Mouse (Mus musculus): ENCODE results near the gene Armc9. TPM values are rescaled to one million over a fixed set of nuclear protein-coding genes. Genes with fewer than 3 reads are reported as not detected.

Armc9 gene
- polyA plus RNA-seq, 1 experiment from 2014 or later: 13.7 TPM

GRCm38 (mm10) chr1:86253410-86253809, 98.8 kb downstream of the Armc9 start:
- H3K4me3 ChIP-seq: no peak overlapping the region

GRCm38 (mm10) chr1:86256311-86256710, 101.7 kb downstream of the Armc9 start:
- Histone ChIP-seq H3K9ac (no peak overlapping the region), H3K4me3 (no peak overlapping the region), H3K4me1 (peaks cover 15% of the 10 kb centered on the region), H3K9me3 (no peaks in the 10 kb centered on the region), H3K27ac (replicated peaks) (no peak overlapping the region), H3K27me3 (replicated peaks) (no peaks in the 10 kb centered on the region), H3K4me2 (no peak overlapping the region), H3K36me3 (0 out of 2 replicates have a peak, but pooled peaks cover 3% of the 10 kb centered on the region)
- 61% methylated on average over 4 of the region's 4 CpGs for WGBS
- ATAC-seq (ENCODE audit: extremely low read depth, insufficient number of reproducible peaks, low FRiP score, low TSS enrichment): no peak

More at GRCm38 (mm10) chr1:86253410-86253809, 98.8 kb downstream of the Armc9 start:
- Histone ChIP-seq H3K9me3 (no peaks in the 10 kb centered on the region), H3K36me3 (peaks cover 10% of the 10 kb centered on the region; the same call in 1 of the 2 replicates), H3K27ac (replicated peaks) (no peak overlapping the region), H3K9ac (no peak overlapping the region), H3K4me1 (peaks cover 19% of the 10 kb centered on the region), H3K4me2 (no peak overlapping the region), H3K27me3 (replicated peaks) (no peaks in the 10 kb centered on the region)
- WGBS: 75% methylated on average over 8 of the region's 8 CpGs
- no peak for ATAC-seq (ENCODE audit: extremely low read depth, insufficient number of reproducible peaks, low FRiP score, low TSS enrichment)

- 0 out of 2 replicates have a peak, but pooled peaks cover 3% of the 10 kb centered on the region for H3K36me3 ChIP-seq
- no peak for ATAC-seq (ENCODE audit: extremely low read depth, insufficient number of reproducible peaks, low FRiP score, low TSS enrichment)
- 74% methylated on average over 8 of the region's 8 CpGs for WGBS
Observed at GRCm38 (mm10) chr1:86257228-86257627, 102.6 kb downstream of the Armc9 start.

GRCm38 (mm10) chr1:86258171-86258824, 103.7 kb downstream of the Armc9 start:
- no peaks in the 10 kb centered on the region for H3K27me3 ChIP-seq (replicated peaks)
- no peak for ATAC-seq (ENCODE audit: extremely low read depth, insufficient number of reproducible peaks, low FRiP score, low TSS enrichment)
- 0 out of 2 replicates have a peak overlapping the region, but pooled peaks have one; percentile 15 for H3K27ac ChIP-seq (replicated peaks)
- H3K4me2 ChIP-seq: no peak overlapping the region
- H3K9ac ChIP-seq: no peak overlapping the region
- peaks cover 15% of the 10 kb centered on the region for H3K4me1 ChIP-seq
- no peak overlapping the region for H3K4me3 ChIP-seq
- H3K36me3 ChIP-seq: 0 out of 2 replicates have a peak, but pooled peaks cover 3% of the 10 kb centered on the region
- 46% methylated on average over 7 of the region's 7 CpGs for WGBS
- no peaks in the 10 kb centered on the region for H3K9me3 ChIP-seq

More at GRCm38 (mm10) chr1:86257228-86257627, 102.6 kb downstream of the Armc9 start:
- Histone ChIP-seq H3K9me3 (no peaks in the 10 kb centered on the region), H3K9ac (no peak overlapping the region), H3K27me3 (replicated peaks) (no peaks in the 10 kb centered on the region), H3K27ac (replicated peaks) (no peak overlapping the region), H3K4me1 (peaks cover 15% of the 10 kb centered on the region), H3K4me2 (no peak overlapping the region), H3K4me3 (no peak overlapping the region)

- ATAC-seq (ENCODE audit: extremely low read depth, insufficient number of reproducible peaks, low FRiP score, low TSS enrichment): no peak
- H3K36me3 ChIP-seq: no peaks in the 10 kb centered on the region
- H3K4me2 ChIP-seq: no peak overlapping the region
- peaks cover 1% of the 10 kb centered on the region for H3K4me1 ChIP-seq
- H3K9me3 ChIP-seq: no peaks in the 10 kb centered on the region
- H3K27me3 ChIP-seq (replicated peaks): no peaks in the 10 kb centered on the region
- no peak overlapping the region for H3K4me3 ChIP-seq
- H3K9ac ChIP-seq: no peak overlapping the region
- H3K27ac ChIP-seq (replicated peaks): no peak overlapping the region
- 56% methylated on average over 7 of the region's 7 CpGs for WGBS
Observed at GRCm38 (mm10) chr1:86263564-86264339, 109.2 kb downstream of the Armc9 start.

- Histone ChIP-seq H3K9me3 (no peaks in the 10 kb centered on the region), H3K27me3 (replicated peaks) (no peaks in the 10 kb centered on the region), H3K27ac (replicated peaks) (no peak overlapping the region), H3K4me3 (no peak overlapping the region), H3K9ac (no peak overlapping the region), H3K4me2 (no peak overlapping the region), H3K4me1 (no peaks in the 10 kb centered on the region), H3K36me3 (no peaks in the 10 kb centered on the region)
- ATAC-seq (ENCODE audit: extremely low read depth, insufficient number of reproducible peaks, low FRiP score, low TSS enrichment): no peak
- WGBS: 47% methylated on average over 3 of the region's 3 CpGs
Observed at GRCm38 (mm10) chr1:86265060-86265459, 110.5 kb downstream of the Armc9 start.

- Histone ChIP-seq H3K27ac (replicated peaks) (no peak overlapping the region), H3K4me2 (no peak overlapping the region), H3K4me3 (no peak overlapping the region), H3K4me1 (no peaks in the 10 kb centered on the region), H3K27me3 (replicated peaks) (no peaks in the 10 kb centered on the region), H3K36me3 (no peaks in the 10 kb centered on the region), H3K9ac (no peak overlapping the region), H3K9me3 (no peaks in the 10 kb centered on the region)
- ATAC-seq (ENCODE audit: extremely low read depth, insufficient number of reproducible peaks, low FRiP score, low TSS enrichment): no peak
- WGBS: 76% methylated on average over 9 of the region's 9 CpGs
Observed at GRCm38 (mm10) chr1:86268492-86269189, 114.1 kb downstream of the Armc9 start.

- WGBS: 69% methylated on average over 4 of the region's 4 CpGs
- Histone ChIP-seq H3K4me2 (no peak overlapping the region), H3K27me3 (replicated peaks) (no peaks in the 10 kb centered on the region), H3K9ac (no peak overlapping the region), H3K4me3 (no peak overlapping the region), H3K27ac (replicated peaks) (no peak overlapping the region), H3K4me1 (no peaks in the 10 kb centered on the region), H3K36me3 (no peaks in the 10 kb centered on the region), H3K9me3 (no peaks in the 10 kb centered on the region)
- no peak for ATAC-seq (ENCODE audit: extremely low read depth, insufficient number of reproducible peaks, low FRiP score, low TSS enrichment)
Observed at GRCm38 (mm10) chr1:86269190-86269508, 114.6 kb downstream of the Armc9 start.

- H3K27ac ChIP-seq (replicated peaks): no peak overlapping the region
- 76% methylated on average over 6 of the region's 6 CpGs for WGBS
- no peak for ATAC-seq (ENCODE audit: extremely low read depth, insufficient number of reproducible peaks, low FRiP score, low TSS enrichment)
Observed at GRCm38 (mm10) chr1:86271707-86272106, 117.1 kb downstream of the Armc9 start.

GRCm38 (mm10) chr1:86277055-86277454, 122.5 kb downstream of the Armc9 start:
- H3K36me3 ChIP-seq: no peaks in the 10 kb centered on the region
- no peak overlapping the region for H3K4me2 ChIP-seq
- no peak for ATAC-seq (ENCODE audit: extremely low read depth, insufficient number of reproducible peaks, low FRiP score, low TSS enrichment)
- 80% methylated on average over 5 of the region's 5 CpGs for WGBS
- H3K9me3 ChIP-seq: no peaks in the 10 kb centered on the region
- no peak overlapping the region for H3K9ac ChIP-seq
- no peaks in the 10 kb centered on the region for H3K4me1 ChIP-seq
- H3K27ac ChIP-seq (replicated peaks): no peak overlapping the region
- no peaks in the 10 kb centered on the region for H3K27me3 ChIP-seq (replicated peaks)
- H3K4me3 ChIP-seq: no peak overlapping the region

More at GRCm38 (mm10) chr1:86271707-86272106, 117.1 kb downstream of the Armc9 start:
- Histone ChIP-seq H3K4me2 (no peak overlapping the region), H3K4me1 (no peaks in the 10 kb centered on the region), H3K9me3 (no peaks in the 10 kb centered on the region), H3K36me3 (no peaks in the 10 kb centered on the region), H3K4me3 (no peak overlapping the region), H3K9ac (no peak overlapping the region), H3K27me3 (replicated peaks) (no peaks in the 10 kb centered on the region)

GRCm38 (mm10) chr1:86281781-86282536, 127.4 kb downstream of the Armc9 start:
- Histone ChIP-seq H3K9me3 (no peaks in the 10 kb centered on the region), H3K4me3 (no peak overlapping the region), H3K4me1 (0 out of 2 replicates have a peak, but pooled peaks cover 4% of the 10 kb centered on the region), H3K4me2 (no peak overlapping the region), H3K9ac (no peak overlapping the region), H3K27me3 (replicated peaks) (no peaks in the 10 kb centered on the region), H3K36me3 (no peaks in the 10 kb centered on the region), H3K27ac (replicated peaks) (no peak overlapping the region)
- WGBS: 71% methylated on average over 11 of the region's 11 CpGs
- no peak for ATAC-seq (ENCODE audit: extremely low read depth, insufficient number of reproducible peaks, low FRiP score, low TSS enrichment)

Measured in heart, embryonic 13.5 days (tissue).